Mouse (Mus musculus): ENCODE results near the gene Cyp2w1. TPM values are rescaled to one million over a fixed set of nuclear protein-coding genes. Genes with fewer than 3 reads are reported as not detected.

Gene Cyp2w1
- total and polyA plus RNA-seq, 2 experiments from 2014 or later = not detected

DNA sequence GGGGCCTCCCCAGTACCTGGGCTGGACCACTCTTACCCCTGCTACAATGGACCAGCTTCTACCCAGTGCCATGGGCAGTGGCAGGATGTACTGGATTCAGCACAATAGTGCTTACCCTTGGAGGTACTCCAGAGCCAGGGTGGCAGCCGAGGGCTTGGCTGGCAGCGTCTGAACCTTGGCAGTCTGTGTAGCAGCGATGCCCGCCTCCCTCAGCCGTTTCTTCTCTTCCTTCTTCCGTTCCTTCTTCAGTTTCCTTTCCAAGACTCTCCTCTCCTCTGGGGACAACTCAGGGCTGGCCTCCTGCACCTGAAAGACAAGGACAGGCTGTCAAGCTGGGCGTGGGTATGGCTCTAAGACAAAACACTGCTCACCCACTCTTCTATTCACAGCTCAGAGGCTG lies 11.4 kb downstream of the Cyp2w1 start:
- Histone ChIP-seq H3K9ac (replicated peaks; ENCODE audit: low read length) (no peak overlapping the region), H3K27me3 (ENCODE audit: insufficient read depth, low read length) (no peaks in the 10 kb centered on the region), H3K4me3 (ENCODE audit: low read length) (no peak overlapping the region), H3K36me3 (ENCODE audit: insufficient read depth, low read length) (no peaks in the 10 kb centered on the region), H3K27ac (no peak overlapping the region; the same call in 1 of the 2 replicates), H3K9me3 (ENCODE audit: low read length) (no peaks in the 10 kb centered on the region), H3K4me1 (ENCODE audit: insufficient read depth, low read length) (0 out of 2 replicates have a peak, but pooled peaks cover 2% of the 10 kb centered on the region), H3K4me2 (ENCODE audit: low read depth, low read length) (no peak overlapping the region)
- DNase-seq (ENCODE audit: low spot score) (no peak), ATAC-seq (no peak)
- 55% methylated on average over 7 of the region's 7 CpGs for WGBS
- TF ChIP-seq CTCF (IDR thresholded peaks at IDR 0.05; ENCODE audit: low read depth) = no peak

DNA sequence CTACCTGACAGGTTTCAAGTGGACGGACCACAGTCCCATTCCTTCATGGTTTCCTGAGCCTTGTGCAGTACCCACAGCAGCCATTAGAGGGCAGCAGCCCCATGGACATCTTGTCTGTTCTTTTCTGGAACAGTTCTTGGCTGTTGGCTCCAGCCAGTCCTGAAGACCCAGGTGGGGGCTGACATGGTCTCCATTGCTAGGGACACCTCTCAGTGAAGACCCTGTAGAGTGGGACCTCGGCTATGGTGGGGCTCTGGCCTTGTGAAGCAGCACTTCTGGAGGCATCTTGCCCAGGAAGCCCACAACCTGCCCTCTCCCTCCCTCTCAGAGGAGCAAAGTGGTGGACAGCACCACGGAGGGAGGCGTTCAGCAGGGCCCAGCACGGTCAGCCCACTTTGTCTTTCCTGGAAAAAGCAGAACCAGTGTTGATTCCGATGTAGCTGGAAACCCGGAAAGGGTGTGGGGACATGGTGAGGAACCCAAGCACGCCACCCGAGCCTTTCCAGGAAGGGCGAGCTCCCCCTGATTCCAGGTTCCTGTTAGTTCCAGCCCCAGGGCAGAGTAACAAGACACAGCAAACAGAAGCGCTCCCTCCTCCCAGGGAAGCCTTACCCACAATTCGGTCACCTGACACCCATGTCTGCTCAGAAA lies 12.0 kb downstream of the Cyp2w1 start:
- ATAC-seq = peak; percentile 74
- no peaks in the 10 kb centered on the region for H3K9me3 ChIP-seq (ENCODE audit: low read length)
- H3K27ac ChIP-seq = peak overlapping the region; percentile 65; the same call in 1 of the 2 replicates
- peak; percentile 99 for TF ChIP-seq CTCF (IDR thresholded peaks at IDR 0.05; ENCODE audit: low read depth)
- no peak overlapping the region for H3K4me2 ChIP-seq (ENCODE audit: low read depth, low read length)
- DNase-seq (ENCODE audit: low spot score) = peak; percentile 92
- no peaks in the 10 kb centered on the region for H3K36me3 ChIP-seq (ENCODE audit: insufficient read depth, low read length)
- H3K27me3 ChIP-seq (ENCODE audit: insufficient read depth, low read length) = no peaks in the 10 kb centered on the region
- no peak overlapping the region for H3K9ac ChIP-seq (replicated peaks; ENCODE audit: low read length)
- whole genome bisulfite sequencing = 36% methylated on average over 12 of the region's 12 CpGs
- no peak overlapping the region for H3K4me3 ChIP-seq (ENCODE audit: low read length)
- H3K4me1 ChIP-seq (ENCODE audit: insufficient read depth, low read length) = 0 out of 2 replicates have a peak, but pooled peaks cover 2% of the 10 kb centered on the region

DNA sequence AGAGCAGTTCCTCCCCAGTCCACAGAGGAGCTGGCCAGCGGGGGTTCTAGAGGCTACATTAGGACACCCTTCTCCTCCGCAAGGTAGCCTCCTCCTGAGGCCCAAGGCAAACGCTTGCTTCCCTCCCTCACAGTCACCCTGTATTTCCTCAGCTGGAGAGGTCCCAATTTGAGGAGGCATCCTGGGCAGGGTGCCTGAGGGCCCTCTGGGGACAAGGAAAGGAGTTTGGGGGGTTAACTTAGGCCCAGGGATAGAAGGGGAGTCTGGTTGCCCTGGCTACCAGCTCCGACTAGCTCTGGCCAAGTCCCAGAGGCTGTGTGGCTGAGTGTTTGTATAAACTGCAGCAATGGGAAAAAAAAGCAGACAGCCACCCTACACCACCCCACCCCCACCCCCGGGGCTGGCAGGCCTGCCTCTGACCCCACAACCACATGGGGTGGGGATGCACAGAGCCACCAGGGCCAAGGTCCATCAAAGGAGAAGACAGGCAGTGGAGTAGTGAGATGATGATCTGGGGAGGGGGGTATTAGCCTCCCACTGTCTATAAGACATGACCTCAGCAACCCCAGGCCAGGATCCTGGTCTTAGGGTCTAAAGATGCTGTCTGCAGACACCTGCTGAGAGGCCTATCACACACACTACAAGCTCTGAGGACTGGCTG lies 12.6 kb downstream of the Cyp2w1 start:
- 28% methylated on average over 5 of the region's 5 CpGs for WGBS
- Histone ChIP-seq H3K9me3 (ENCODE audit: low read length) (no peaks in the 10 kb centered on the region), H3K36me3 (ENCODE audit: insufficient read depth, low read length) (no peaks in the 10 kb centered on the region), H3K4me3 (ENCODE audit: low read length) (no peak overlapping the region), H3K27ac (peak overlapping the region; percentile 65; the same call in 1 of the 2 replicates), H3K4me1 (ENCODE audit: insufficient read depth, low read length) (peaks cover 2% of the 10 kb centered on the region; the same call in 1 of the 2 replicates), H3K9ac (replicated peaks; ENCODE audit: low read length) (no peak overlapping the region), H3K4me2 (ENCODE audit: low read depth, low read length) (no peak overlapping the region), H3K27me3 (ENCODE audit: insufficient read depth, low read length) (no peaks in the 10 kb centered on the region)
- DNase-seq (ENCODE audit: low spot score) (peak; percentile 58), ATAC-seq (peak; percentile 55)
- no peak for TF ChIP-seq CTCF (IDR thresholded peaks at IDR 0.05; ENCODE audit: low read depth)

DNA sequence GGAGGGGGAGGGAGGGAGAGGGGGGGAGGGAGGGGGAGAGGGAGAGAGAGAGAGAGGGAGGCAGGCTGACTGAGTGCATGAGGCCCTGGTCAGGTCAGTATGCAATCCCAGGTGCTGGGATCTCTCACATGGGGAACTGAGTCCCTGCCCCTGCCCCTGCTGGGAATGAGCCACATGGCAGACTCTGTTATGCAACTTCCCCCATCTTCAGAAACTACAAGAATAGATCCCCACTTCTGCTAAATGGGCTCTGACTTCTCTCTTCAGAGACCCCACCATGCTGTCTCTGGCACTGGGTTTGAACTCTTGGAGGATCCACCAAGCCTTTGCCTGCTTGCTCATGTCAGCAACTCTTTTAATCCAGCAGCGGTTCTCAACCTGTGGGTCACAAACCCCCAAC lies 13.4 kb downstream of the Cyp2w1 start:
- TF ChIP-seq CTCF (IDR thresholded peaks at IDR 0.05; ENCODE audit: low read depth) = no peak
- no peak for ATAC-seq
- peaks cover 4% of the 10 kb centered on the region; the same call in 1 of the 2 replicates for H3K4me1 ChIP-seq (ENCODE audit: insufficient read depth, low read length)
- 71% methylated on average over 1 of the region's 1 CpGs for WGBS
- no peak overlapping the region for H3K4me3 ChIP-seq (ENCODE audit: low read length)
- H3K36me3 ChIP-seq (ENCODE audit: insufficient read depth, low read length) = no peaks in the 10 kb centered on the region
- H3K27me3 ChIP-seq (ENCODE audit: insufficient read depth, low read length) = no peaks in the 10 kb centered on the region
- no peak overlapping the region for H3K4me2 ChIP-seq (ENCODE audit: low read depth, low read length)
- no peak overlapping the region for H3K27ac ChIP-seq
- DNase-seq (ENCODE audit: low spot score) = no peak
- no peak overlapping the region for H3K9ac ChIP-seq (replicated peaks; ENCODE audit: low read length)
- no peaks in the 10 kb centered on the region for H3K9me3 ChIP-seq (ENCODE audit: low read length)

DNA sequence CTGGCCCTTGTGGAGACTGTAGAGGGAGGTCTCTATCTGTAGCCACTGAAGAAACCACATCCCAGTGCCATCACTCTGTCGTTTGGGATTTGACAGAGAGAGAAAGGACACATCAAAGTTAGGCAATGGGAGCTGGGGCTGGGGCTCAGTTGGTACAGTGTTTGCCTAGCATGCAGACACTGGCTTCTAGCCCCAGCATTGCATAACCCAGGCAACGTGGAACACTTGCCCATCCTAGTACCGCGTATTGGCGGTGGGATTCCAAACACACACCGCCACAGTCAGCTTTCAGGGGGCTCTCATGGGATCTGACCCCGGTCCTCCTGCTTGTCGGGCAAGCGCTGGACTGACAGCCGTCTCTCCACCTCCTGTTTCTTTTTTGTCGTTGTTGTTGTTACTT lies 14.1 kb downstream of the Cyp2w1 start:
- H3K27ac ChIP-seq = no peak overlapping the region
- 67% methylated on average over 11 of the region's 11 CpGs for WGBS
- DNase-seq (ENCODE audit: low spot score) = no peak
- no peak overlapping the region for H3K4me2 ChIP-seq (ENCODE audit: low read depth, low read length)
- H3K9me3 ChIP-seq (ENCODE audit: low read length) = no peaks in the 10 kb centered on the region
- no peak overlapping the region for H3K9ac ChIP-seq (replicated peaks; ENCODE audit: low read length)
- H3K4me3 ChIP-seq (ENCODE audit: low read length) = no peak overlapping the region
- no peaks in the 10 kb centered on the region for H3K36me3 ChIP-seq (ENCODE audit: insufficient read depth, low read length)
- no peak for ATAC-seq
- H3K4me1 ChIP-seq (ENCODE audit: insufficient read depth, low read length) = peaks cover 10% of the 10 kb centered on the region
- H3K27me3 ChIP-seq (ENCODE audit: insufficient read depth, low read length) = no peaks in the 10 kb centered on the region
- TF ChIP-seq CTCF (IDR thresholded peaks at IDR 0.05; ENCODE audit: low read depth) = no peak

DNA sequence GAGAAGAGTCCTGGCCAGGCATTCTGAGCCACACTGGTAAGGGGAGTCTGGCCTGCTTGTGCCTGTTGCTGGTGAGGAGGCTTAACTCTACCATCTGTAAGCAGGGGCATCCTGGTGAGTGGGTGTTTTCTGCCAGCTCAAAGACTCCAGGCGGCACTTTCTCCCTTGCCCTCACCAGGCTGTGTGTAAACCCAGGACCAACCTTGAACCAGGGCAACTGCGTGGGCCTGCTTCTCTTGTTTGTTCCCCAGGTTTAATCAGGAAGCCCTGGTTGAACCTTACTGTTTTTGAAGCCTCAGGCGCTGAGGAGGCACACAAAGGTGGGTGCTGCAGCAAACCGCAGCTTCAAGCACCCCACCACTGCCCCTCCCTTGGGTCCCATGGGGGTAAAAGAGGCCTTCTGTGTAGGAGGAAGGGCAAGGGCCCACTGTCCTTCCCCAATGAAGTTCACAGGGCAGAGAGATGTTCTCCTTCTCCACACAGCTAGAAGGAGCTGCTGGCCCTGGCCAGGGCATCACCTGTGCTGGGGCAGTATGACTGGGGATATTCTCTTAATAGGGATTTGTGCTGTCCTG lies 15.6 kb downstream of the Cyp2w1 start:
- peaks cover 19% of the 10 kb centered on the region for H3K4me1 ChIP-seq (ENCODE audit: insufficient read depth, low read length)
- no peak overlapping the region for H3K4me3 ChIP-seq (ENCODE audit: low read length)
- no peak for ATAC-seq
- no peak for DNase-seq (ENCODE audit: low spot score)
- no peak for TF ChIP-seq CTCF (IDR thresholded peaks at IDR 0.05; ENCODE audit: low read depth)
- peak overlapping the region; percentile 3; the same call in 1 of the 2 replicates for H3K9ac ChIP-seq (replicated peaks; ENCODE audit: low read length)
- H3K27ac ChIP-seq = no peak overlapping the region
- H3K4me2 ChIP-seq (ENCODE audit: low read depth, low read length) = no peak overlapping the region
- H3K9me3 ChIP-seq (ENCODE audit: low read length) = no peaks in the 10 kb centered on the region
- H3K27me3 ChIP-seq (ENCODE audit: insufficient read depth, low read length) = no peaks in the 10 kb centered on the region
- WGBS = 85% methylated on average over 4 of the region's 4 CpGs
- H3K36me3 ChIP-seq (ENCODE audit: insufficient read depth, low read length) = no peaks in the 10 kb centered on the region
